Mouse (Mus musculus): ENCODE data around the gene Pou2f2. TPM values are rescaled to one million over a fixed set of nuclear protein-coding genes. Genes with fewer than 3 reads are reported as not detected.

Gene Pou2f2
- polyA plus RNA-seq, 1 experiment from 2014 or later = 0.91 TPM

GRCm38 (mm10) chr7:25132318-25132960, 47.1 kb downstream of the Pou2f2 start:
- Histone ChIP-seq H3K9ac (peak overlapping the region; percentile 36; the same call in 1 of the 2 replicates), H3K9me3 (no peaks in the 10 kb centered on the region; the same call in 1 of the 2 replicates), H3K4me1 (peaks cover 8% of the 10 kb centered on the region; the same call in 1 of the 2 replicates), H3K36me3 (no peaks in the 10 kb centered on the region), H3K4me3 (no peak overlapping the region), H3K4me2 (peak overlapping the region; percentile 26), H3K27ac (no peak overlapping the region), H3K27me3 (peaks cover 70% of the 10 kb centered on the region)
- WGBS = 7% methylated on average over 25 of the region's 25 CpGs
- ATAC-seq (ENCODE audit: insufficient number of reproducible peaks, insufficient read depth, low FRiP score, low TSS enrichment, low read depth) = no peak

- no peaks in the 10 kb centered on the region for H3K36me3 ChIP-seq
- H3K27me3 ChIP-seq = peaks cover 68% of the 10 kb centered on the region
- H3K4me1 ChIP-seq = peaks cover 8% of the 10 kb centered on the region; the same call in 1 of the 2 replicates
- H3K9ac ChIP-seq = no peak overlapping the region
- H3K9me3 ChIP-seq = no peaks in the 10 kb centered on the region; the same call in 1 of the 2 replicates
- ATAC-seq (ENCODE audit: insufficient number of reproducible peaks, insufficient read depth, low FRiP score, low TSS enrichment, low read depth) = no peak
- H3K4me3 ChIP-seq = no peak overlapping the region
- WGBS = 86% methylated on average over 11 of the region's 11 CpGs
- no peak overlapping the region for H3K4me2 ChIP-seq
- H3K27ac ChIP-seq = no peak overlapping the region
These were observed 48.3 kb downstream of the Pou2f2 start for GRCm38 (mm10) chr7:25131247-25131646.

GRCm38 (mm10) chr7:25130565-25130964, 49.0 kb downstream of the Pou2f2 start:
- peaks cover 61% of the 10 kb centered on the region for H3K27me3 ChIP-seq
- no peak for ATAC-seq (ENCODE audit: insufficient number of reproducible peaks, insufficient read depth, low FRiP score, low TSS enrichment, low read depth)
- whole genome bisulfite sequencing = 67% methylated on average over 11 of the region's 11 CpGs

DNA sequence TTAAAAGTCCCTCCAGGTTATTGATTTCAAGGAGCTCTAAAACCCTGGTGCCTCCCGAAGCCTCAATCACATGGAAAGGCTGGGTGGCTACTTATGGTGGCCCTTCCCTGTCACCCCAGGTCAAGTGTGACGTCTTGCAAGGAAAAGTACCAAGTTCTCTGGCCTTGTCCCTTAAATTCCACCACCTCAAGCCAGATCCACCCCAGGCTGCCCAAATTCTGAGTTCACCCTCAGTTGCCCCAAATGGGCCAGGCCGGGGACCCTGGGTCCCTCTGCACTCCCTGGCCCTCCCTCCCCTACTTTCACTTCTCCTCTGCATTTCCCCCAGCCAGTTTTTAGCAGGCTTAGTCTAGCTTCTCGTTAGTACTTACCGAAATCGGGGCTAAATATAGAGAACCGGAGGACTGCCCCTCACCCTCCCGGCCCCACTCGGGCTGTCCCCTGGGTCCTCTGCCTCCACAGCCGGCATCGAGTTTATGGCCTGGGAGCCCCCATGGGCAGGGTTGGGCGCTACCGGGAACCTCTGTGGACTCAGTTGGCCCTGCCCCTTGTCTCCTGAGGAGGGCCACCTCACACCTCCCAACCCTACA, 50.0 kb downstream of the Pou2f2 start:
- no peak overlapping the region for H3K27ac ChIP-seq
- no peaks in the 10 kb centered on the region for H3K36me3 ChIP-seq
- WGBS = 67% methylated on average over 13 of the region's 13 CpGs
- no peak for ATAC-seq (ENCODE audit: insufficient number of reproducible peaks, insufficient read depth, low FRiP score, low TSS enrichment, low read depth)
- H3K4me2 ChIP-seq = no peak overlapping the region
- no peak overlapping the region for H3K9ac ChIP-seq
- H3K4me1 ChIP-seq = peaks cover 8% of the 10 kb centered on the region; the same call in 1 of the 2 replicates
- H3K9me3 ChIP-seq = no peaks in the 10 kb centered on the region
- peaks cover 51% of the 10 kb centered on the region for H3K27me3 ChIP-seq
- H3K4me3 ChIP-seq = no peak overlapping the region

More at GRCm38 (mm10) chr7:25130565-25130964, 49.0 kb downstream of the Pou2f2 start:
- Histone ChIP-seq H3K27ac (no peak overlapping the region), H3K36me3 (no peaks in the 10 kb centered on the region), H3K9ac (no peak overlapping the region), H3K4me2 (no peak overlapping the region), H3K4me1 (peaks cover 8% of the 10 kb centered on the region; the same call in 1 of the 2 replicates), H3K4me3 (no peak overlapping the region), H3K9me3 (no peaks in the 10 kb centered on the region; the same call in 1 of the 2 replicates)

DNA sequence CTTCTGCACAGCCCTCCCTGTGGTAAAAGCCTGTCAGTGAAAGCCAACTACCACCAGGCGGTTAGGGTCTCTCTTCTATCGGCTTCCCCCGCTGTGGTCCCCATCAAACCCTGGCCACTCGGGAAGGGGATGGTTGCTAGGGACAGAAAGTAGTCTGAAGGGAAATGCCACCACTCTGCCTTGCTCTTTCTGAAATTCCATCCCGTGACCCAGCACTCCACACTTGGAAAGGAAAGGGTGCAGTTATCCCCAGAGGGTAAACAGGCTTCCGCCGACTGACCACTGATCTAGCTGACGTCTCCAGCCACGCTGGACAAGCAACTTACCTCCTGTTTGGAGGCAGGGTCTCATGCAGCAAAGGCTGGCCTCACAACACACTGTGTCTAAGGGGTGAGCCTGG, 51.6 kb downstream of the Pou2f2 start:
- Histone ChIP-seq H3K4me3 (no peak overlapping the region), H3K9ac (no peak overlapping the region), H3K4me1 (0 out of 2 replicates have a peak, but pooled peaks cover 4% of the 10 kb centered on the region), H3K27ac (no peak overlapping the region), H3K27me3 (peaks cover 35% of the 10 kb centered on the region), H3K4me2 (no peak overlapping the region), H3K36me3 (no peaks in the 10 kb centered on the region), H3K9me3 (no peaks in the 10 kb centered on the region)
- 52% methylated on average over 9 of the region's 9 CpGs for WGBS
- ATAC-seq (ENCODE audit: insufficient number of reproducible peaks, insufficient read depth, low FRiP score, low TSS enrichment, low read depth) = no peak

DNA sequence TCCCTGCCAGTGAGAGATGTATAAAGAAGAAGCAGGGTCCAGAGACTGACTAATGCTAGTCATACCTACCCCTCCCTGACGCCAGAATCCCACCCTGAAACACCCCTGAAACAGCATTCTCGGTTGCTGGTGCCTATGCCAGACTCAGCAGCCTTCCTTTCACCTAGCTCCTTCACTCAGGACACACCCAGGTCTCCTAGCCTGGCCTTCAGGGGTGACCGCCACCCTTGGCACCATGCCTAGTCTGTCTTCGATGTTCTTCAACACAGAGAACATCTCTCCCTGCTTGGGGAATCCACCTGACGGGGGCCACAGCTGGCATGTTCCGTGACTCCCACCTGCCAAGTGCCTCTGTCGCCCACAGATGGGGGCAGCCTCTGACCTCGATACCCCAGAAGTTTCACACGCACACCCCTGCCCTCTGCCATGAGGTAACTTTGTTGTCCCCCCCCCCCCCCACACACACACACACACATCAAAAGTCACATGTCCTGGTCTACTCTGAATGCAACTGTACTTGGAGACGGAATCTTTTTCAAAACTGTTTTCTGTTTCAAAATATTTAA, 53.7 kb downstream of the Pou2f2 start:
- Histone ChIP-seq H3K9me3 (no peaks in the 10 kb centered on the region), H3K4me2 (no peak overlapping the region), H3K36me3 (no peaks in the 10 kb centered on the region), H3K4me3 (no peak overlapping the region), H3K27me3 (peaks cover 14% of the 10 kb centered on the region), H3K4me1 (no peaks in the 10 kb centered on the region), H3K27ac (no peak overlapping the region), H3K9ac (no peak overlapping the region)
- no peak for ATAC-seq (ENCODE audit: insufficient number of reproducible peaks, insufficient read depth, low FRiP score, low TSS enrichment, low read depth)
- 78% methylated on average over 10 of the region's 10 CpGs for WGBS

GRCm38 (mm10) chr7:25121240-25121786, 58.2 kb downstream of the Pou2f2 start:
- no peak for ATAC-seq (ENCODE audit: insufficient number of reproducible peaks, insufficient read depth, low FRiP score, low TSS enrichment, low read depth)
- no peaks in the 10 kb centered on the region for H3K36me3 ChIP-seq
- H3K27ac ChIP-seq = no peak overlapping the region
- 69% methylated on average over 13 of the region's 13 CpGs for WGBS
- no peak overlapping the region for H3K4me2 ChIP-seq
- H3K9me3 ChIP-seq = no peaks in the 10 kb centered on the region
- no peak overlapping the region for H3K9ac ChIP-seq
- H3K4me1 ChIP-seq = no peaks in the 10 kb centered on the region
- no peaks in the 10 kb centered on the region for H3K27me3 ChIP-seq
- H3K4me3 ChIP-seq = no peak overlapping the region

DNA sequence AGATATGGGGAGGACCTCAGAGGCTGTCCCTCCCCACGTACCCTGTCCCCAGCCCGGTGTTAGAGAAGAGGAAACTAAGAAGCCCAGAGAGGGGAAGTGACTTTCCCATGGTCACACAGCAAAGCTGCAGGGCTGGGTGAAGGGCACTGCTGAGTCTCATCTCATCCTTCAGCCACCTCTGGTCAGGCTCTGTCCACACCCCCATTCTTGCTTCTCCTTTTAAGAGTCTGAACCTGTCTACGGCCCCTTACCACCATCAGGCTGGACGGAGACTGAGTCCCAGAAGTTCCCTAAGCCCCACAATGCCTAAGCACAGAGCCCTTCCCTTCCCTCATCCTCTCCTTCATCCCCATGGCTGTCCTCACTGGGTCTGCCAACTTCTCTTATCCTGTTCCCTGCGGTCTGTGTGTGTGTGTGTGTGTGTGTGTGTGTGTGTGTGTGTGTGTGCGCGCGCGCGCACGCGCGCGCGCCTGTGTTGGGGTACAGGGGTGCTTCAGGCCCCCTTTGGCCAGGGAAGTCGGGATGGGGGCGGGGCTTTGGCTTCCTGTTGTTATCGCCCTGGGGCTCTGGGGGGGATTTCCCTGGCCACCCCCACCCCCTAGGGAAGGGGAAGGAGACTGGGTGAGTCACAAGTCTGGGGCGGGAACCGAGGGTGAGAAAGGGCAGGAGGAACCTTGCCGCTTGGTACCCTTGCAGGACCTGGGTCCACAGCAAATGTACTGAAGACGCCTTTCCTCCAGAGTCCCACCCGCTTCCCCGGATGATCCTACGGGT, 59.3 kb downstream of the Pou2f2 start:
- Histone ChIP-seq H3K4me1 (0 out of 2 replicates have a peak, but pooled peaks cover 3% of the 10 kb centered on the region), H3K9me3 (no peaks in the 10 kb centered on the region), H3K27me3 (peaks cover 7% of the 10 kb centered on the region), H3K4me2 (no peak overlapping the region), H3K27ac (no peak overlapping the region), H3K9ac (no peak overlapping the region), H3K36me3 (no peaks in the 10 kb centered on the region), H3K4me3 (no peak overlapping the region)
- WGBS = 71% methylated on average over 23 of the region's 25 CpGs
- ATAC-seq (ENCODE audit: insufficient number of reproducible peaks, insufficient read depth, low FRiP score, low TSS enrichment, low read depth) = no peak

DNA sequence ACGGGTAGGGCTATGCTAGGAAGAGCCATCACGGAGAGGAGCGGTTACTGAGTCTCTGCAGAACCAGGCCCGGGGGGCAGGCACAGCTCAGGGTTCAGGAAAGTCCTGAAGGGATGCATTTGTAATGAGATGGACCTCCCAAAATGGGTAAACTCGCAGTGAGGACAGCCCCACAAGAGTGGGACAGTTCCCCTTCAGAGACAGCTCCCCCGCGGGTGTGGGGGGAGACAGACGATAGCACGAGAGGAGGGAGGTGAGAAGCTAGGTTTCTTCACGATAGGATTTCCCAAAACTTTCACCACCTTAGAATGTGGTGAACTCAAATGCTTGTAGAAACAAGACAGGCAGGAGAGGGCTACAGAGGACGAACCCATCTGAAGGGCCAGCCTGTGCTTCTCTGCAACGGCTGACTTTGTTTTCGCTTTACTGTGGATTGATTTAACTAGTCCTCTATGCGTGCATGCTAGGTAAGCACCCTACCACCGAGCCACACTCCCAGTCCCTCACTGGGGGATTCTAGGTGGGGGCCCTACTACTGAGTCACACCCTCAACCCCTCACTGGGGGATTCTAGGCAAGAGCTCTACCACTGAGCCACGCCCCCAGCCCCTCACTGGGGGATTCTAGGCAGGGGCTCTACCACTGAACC, 66.4 kb downstream of the Pou2f2 start:
- 0 out of 2 replicates have a peak, but pooled peaks cover 3% of the 10 kb centered on the region for H3K4me1 ChIP-seq
- no peaks in the 10 kb centered on the region for H3K9me3 ChIP-seq
- H3K27ac ChIP-seq = no peak overlapping the region
- H3K4me3 ChIP-seq = no peak overlapping the region
- peaks cover 12% of the 10 kb centered on the region for H3K27me3 ChIP-seq
- no peak overlapping the region for H3K9ac ChIP-seq
- H3K36me3 ChIP-seq = no peaks in the 10 kb centered on the region
- 85% methylated on average over 16 of the region's 16 CpGs for WGBS
- no peak for ATAC-seq (ENCODE audit: insufficient number of reproducible peaks, insufficient read depth, low FRiP score, low TSS enrichment, low read depth)
- H3K4me2 ChIP-seq = no peak overlapping the region

DNA sequence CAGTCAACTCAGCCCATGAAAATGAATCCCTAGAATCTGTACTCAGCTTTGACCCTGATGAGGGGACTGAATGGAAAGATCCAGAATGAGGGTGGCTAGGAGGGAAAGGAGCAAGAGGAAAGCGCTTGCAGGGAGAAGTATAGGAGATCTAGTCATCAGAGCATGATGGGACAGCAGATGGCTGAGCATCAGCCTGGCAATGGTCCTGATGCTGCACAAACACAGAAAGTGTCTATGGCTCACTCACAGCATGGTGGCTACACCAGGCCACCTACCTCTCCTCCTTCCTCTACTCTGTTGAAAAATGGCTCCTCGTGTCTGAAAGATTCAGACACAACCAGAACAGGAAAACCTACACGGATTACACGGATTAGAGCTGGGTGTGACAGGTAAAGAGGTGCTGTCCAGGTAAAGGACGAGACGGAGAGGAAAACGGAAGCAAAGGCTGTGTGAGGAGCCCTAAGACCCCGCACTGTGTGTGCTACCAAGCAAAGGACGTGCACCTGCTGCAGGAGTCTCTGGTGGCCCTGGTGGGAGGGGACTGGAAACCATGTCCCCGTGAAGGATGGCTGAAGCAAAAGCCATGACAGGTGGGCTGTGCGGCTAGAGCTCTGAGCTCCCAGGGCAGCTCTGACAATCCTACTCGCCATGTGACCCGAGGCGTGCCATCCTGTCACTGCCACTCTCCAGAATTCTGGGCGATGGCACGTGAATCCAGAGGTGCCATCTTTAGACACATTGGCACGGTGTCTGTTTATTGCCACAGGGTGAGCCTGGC, 67.2 kb downstream of the Pou2f2 start:
- H3K27ac ChIP-seq = no peak overlapping the region

More for the DNA sequence above, 67.2 kb downstream of the Pou2f2 start:
- Histone ChIP-seq H3K4me2 (no peak overlapping the region), H3K9ac (no peak overlapping the region), H3K27me3 (peaks cover 12% of the 10 kb centered on the region), H3K4me3 (no peak overlapping the region), H3K4me1 (0 out of 2 replicates have a peak, but pooled peaks cover 3% of the 10 kb centered on the region), H3K36me3 (no peaks in the 10 kb centered on the region), H3K9me3 (no peaks in the 10 kb centered on the region)
- no peak for ATAC-seq (ENCODE audit: insufficient number of reproducible peaks, insufficient read depth, low FRiP score, low TSS enrichment, low read depth)
- 84% methylated on average over 17 of the region's 17 CpGs for WGBS

Measured in embryonic facial prominence, embryonic 13.5 days (tissue).